In genomic region chr5:97697581-97698134, GRCm38 (mm10) we compare ENCODE assay signal across 9 mouse cellular contexts.
A peak's percentile ranks its signal among the peaks of the same experiment; 100 is the strongest.
DNase-seq lines count a peak whose midpoint lies in the region; ATAC-seq and TF ChIP-seq lines count a peak whose summit lies in the region.
"Had no signal": no experiment of that assay in that cellular context is flagged by ENCODE, and none has a peak within 500 bp of the region (broad histone marks: within the 10 kb centered on the region; RNA-seq: fewer than 3 reads in every experiment).

No protein-coding gene starts in this region.

- intact Hi-C loops in heart, postnatal 36 days (cut with DNase I), result no loop called here

- no peak overlapping the region for H3K27ac ChIP-seq in hindbrain, embryonic 13.5 days
- H3K27ac ChIP-seq in hindbrain, embryonic 11.5 days (ENCODE audit: low read depth, low read length), result no peak overlapping the region
- no peak overlapping the region for H3K27ac ChIP-seq in midbrain, postnatal 0 days (ENCODE audit: low read depth, low read length)
- H3K27ac ChIP-seq: neural tube, embryonic 13.5 days had no signal

- no peaks in the 10 kb centered on the region for H3K9me3 ChIP-seq in hindbrain, embryonic 13.5 days
- H3K9me3 ChIP-seq in hindbrain, embryonic 11.5 days (ENCODE audit: control insufficient read depth, low read length), result no peaks in the 10 kb centered on the region
- no peaks in the 10 kb centered on the region for H3K9me3 ChIP-seq in midbrain, postnatal 0 days (ENCODE audit: low read length)
- H3K9me3 ChIP-seq: neural tube, embryonic 13.5 days had no signal

- no peaks in the 10 kb centered on the region for H3K36me3 ChIP-seq in hindbrain, embryonic 13.5 days
- H3K36me3 ChIP-seq in hindbrain, embryonic 11.5 days (ENCODE audit: control insufficient read depth, insufficient read depth, low read length), result no peaks in the 10 kb centered on the region
- no peaks in the 10 kb centered on the region for H3K36me3 ChIP-seq in midbrain, postnatal 0 days (ENCODE audit: insufficient read depth, low read length)
- H3K36me3 ChIP-seq: neural tube, embryonic 13.5 days had no signal

- 45% methylated on average over 8 of the region's 8 CpGs for WGBS in hindbrain, embryonic 13.5 days
- 68% methylated on average over 8 of the region's 8 CpGs for WGBS in hindbrain, embryonic 11.5 days
- WGBS in midbrain, postnatal 0 days, result 47% methylated on average over 8 of the region's 8 CpGs

- ATAC-seq in hindbrain, embryonic 13.5 days (ENCODE audit: low FRiP score), result peak; percentile 46; the same call in 1 of the 2 replicates
- no peak for ATAC-seq in hindbrain, embryonic 11.5 days (ENCODE audit: low FRiP score)
- ATAC-seq in midbrain, postnatal 0 days (ENCODE audit: low FRiP score), result no peak
- ATAC-seq in frontal cortex, adult (ENCODE audit: low TSS enrichment), result no peak

- no peak for DNase-seq in hindbrain, embryonic 11.5 days (ENCODE audit: low spot score)
- peak; percentile 14 for DNase-seq in MN1 (ENCODE audit: low spot score)
- peak; percentile 34 for DNase-seq in cerebellum, adult 9-10 months
- peak; percentile 78 to 84 for DNase-seq in heart, postnatal 36 days
- peak; percentile 60 for DNase-seq in midbrain, postnatal 0 days (ENCODE audit: low spot score)
- DNase-seq in embryo, embryonic 10.5 days (ENCODE audit: low spot score), result no peak

- H3K4me1 ChIP-seq in hindbrain, embryonic 13.5 days (replicated peaks), result no peaks in the 10 kb centered on the region
- H3K4me1 ChIP-seq in hindbrain, embryonic 11.5 days (replicated peaks; ENCODE audit: control insufficient read depth, insufficient read depth, low read length), result no peaks in the 10 kb centered on the region
- no peaks in the 10 kb centered on the region for H3K4me1 ChIP-seq in midbrain, postnatal 0 days (ENCODE audit: insufficient read depth, low read length)

- H3K4me3 ChIP-seq in hindbrain, embryonic 13.5 days, result no peak overlapping the region
- no peak overlapping the region for H3K4me3 ChIP-seq in hindbrain, embryonic 11.5 days (ENCODE audit: low read depth, low read length)
- H3K4me3 ChIP-seq in midbrain, postnatal 0 days (ENCODE audit: low read depth, low read length), result no peak overlapping the region
- H3K4me3 ChIP-seq: neural tube, embryonic 13.5 days had no signal

- H3K27me3 ChIP-seq in hindbrain, embryonic 13.5 days, result no peaks in the 10 kb centered on the region
- H3K27me3 ChIP-seq in hindbrain, embryonic 11.5 days (ENCODE audit: control insufficient read depth, insufficient read depth, low read length), result no peaks in the 10 kb centered on the region
- H3K27me3 ChIP-seq in midbrain, postnatal 0 days (ENCODE audit: insufficient read depth, low read length), result no peaks in the 10 kb centered on the region
- H3K27me3 ChIP-seq: neural tube, embryonic 13.5 days had no signal

- no peak for TF ChIP-seq CTCF in midbrain, postnatal 0 days (IDR thresholded peaks at IDR 0.05)

- no peak overlapping the region for H3K9ac ChIP-seq in hindbrain, embryonic 13.5 days
- no peak overlapping the region for H3K9ac ChIP-seq in hindbrain, embryonic 11.5 days (ENCODE audit: low read depth, low read length)
- no peak overlapping the region for H3K9ac ChIP-seq in midbrain, postnatal 0 days (replicated peaks; ENCODE audit: low read length, poor library complexity, severe bottlenecking)
- H3K9ac ChIP-seq: neural tube, embryonic 13.5 days had no signal

- H3K4me2 ChIP-seq in hindbrain, embryonic 13.5 days, result no peak overlapping the region
- H3K4me2 ChIP-seq in hindbrain, embryonic 11.5 days (replicated peaks; ENCODE audit: low read depth, low read length), result no peak overlapping the region
- no peak overlapping the region for H3K4me2 ChIP-seq in midbrain, postnatal 0 days (ENCODE audit: low read depth, low read length, poor library complexity, severe bottlenecking)
- H3K4me2 ChIP-seq: neural tube, embryonic 13.5 days had no signal

Comparison
In these comparisons a context has a peak if more than half of its experiments do, and no peak if none do; other contexts are left out.
1. DNase-seq: peak in MN1 (single experiment), cerebellum, adult 9-10 months (single experiment), heart, postnatal 36 days (2 of 2) and midbrain, postnatal 0 days (single experiment); none in hindbrain, embryonic 11.5 days (single experiment) and embryo, embryonic 10.5 days (single experiment).